8 mouse cellular contexts compared by ENCODE assay signal in the genomic region with DNA sequence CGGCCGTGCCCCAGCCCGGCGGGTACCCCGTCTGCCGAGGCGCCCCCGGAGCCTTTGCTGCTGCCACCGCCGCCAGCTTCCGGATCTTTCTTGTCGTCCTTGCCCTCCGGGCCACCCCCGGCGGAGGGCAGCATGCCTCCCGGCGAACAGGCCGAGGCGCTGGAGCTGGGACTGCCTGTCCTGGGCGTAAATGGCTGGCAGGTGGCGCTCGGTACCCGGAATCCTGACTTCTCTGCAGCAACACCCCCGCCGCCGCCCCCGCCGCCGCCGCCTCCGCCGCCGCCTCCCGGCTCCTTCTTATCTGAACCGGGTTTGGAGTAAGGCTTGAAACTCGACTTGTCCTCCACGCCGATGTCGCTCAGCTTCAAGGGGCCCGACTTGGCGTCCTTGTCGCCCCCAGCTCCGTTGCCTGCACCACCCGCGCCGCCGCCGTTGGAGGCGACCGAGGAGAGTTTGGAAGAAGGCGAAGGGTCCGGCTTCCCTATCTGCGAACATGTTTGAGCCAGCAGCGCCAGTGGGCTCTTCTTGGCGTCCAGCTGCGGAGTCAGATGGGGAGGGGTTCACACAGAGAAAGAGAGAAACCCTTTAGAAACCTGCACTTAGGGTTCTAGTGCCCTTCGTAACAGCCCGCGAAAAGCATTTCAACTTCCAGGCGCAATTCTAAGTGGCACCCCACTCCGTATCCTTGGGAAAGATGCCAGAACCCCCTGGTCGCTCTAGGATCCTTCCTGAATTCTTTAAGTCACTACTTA. TPM values are rescaled to one million over a fixed set of nuclear protein-coding genes. Genes with fewer than 3 reads are reported as not detected.
DNase-seq lines count a peak whose midpoint lies in the region; ATAC-seq lines count a peak whose summit lies in the region.

No protein-coding gene starts in this region.

- H3K27me3 ChIP-seq in embryonic facial prominence, embryonic 15.5 days: no peaks in the 10 kb centered on the region
- H3K27me3 ChIP-seq in heart, embryonic 13.5 days (replicated peaks): peaks cover 56% of the 10 kb centered on the region
- peaks cover 95% of the 10 kb centered on the region for H3K27me3 ChIP-seq in liver, embryonic 11.5 days (replicated peaks; ENCODE audit: control insufficient read depth, insufficient read depth, low read length)
- H3K27me3 ChIP-seq in stomach, embryonic 16.5 days (ENCODE audit: control insufficient read depth, insufficient read depth, low read length): no peaks in the 10 kb centered on the region

- H3K9me3 ChIP-seq in embryonic facial prominence, embryonic 15.5 days (replicated peaks): no peaks in the 10 kb centered on the region
- H3K9me3 ChIP-seq in heart, embryonic 13.5 days: no peaks in the 10 kb centered on the region
- H3K9me3 ChIP-seq in liver, embryonic 11.5 days (ENCODE audit: control insufficient read depth, low read length): no peaks in the 10 kb centered on the region
- no peaks in the 10 kb centered on the region for H3K9me3 ChIP-seq in stomach, embryonic 16.5 days (replicated peaks; ENCODE audit: control insufficient read depth, low read length)

- peak overlapping the region; percentile 98 for H3K27ac ChIP-seq in embryonic facial prominence, embryonic 15.5 days (replicated peaks)
- H3K27ac ChIP-seq in heart, embryonic 13.5 days (replicated peaks): peak overlapping the region; percentile 96
- peak overlapping the region; percentile 85; the same call in 1 of the 2 replicates for H3K27ac ChIP-seq in liver, embryonic 11.5 days (ENCODE audit: low read depth, low read length)
- peak overlapping the region; percentile 99 for H3K27ac ChIP-seq in stomach, embryonic 16.5 days (ENCODE audit: low read length)

- under 1% methylated on average over 59 of the region's 62 CpGs for whole genome bisulfite sequencing in embryonic facial prominence, embryonic 15.5 days
- WGBS in heart, embryonic 13.5 days: 1% methylated on average over 59 of the region's 62 CpGs
- under 1% methylated on average over 60 of the region's 62 CpGs for WGBS in liver, embryonic 11.5 days
- WGBS in stomach, embryonic 16.5 days: under 1% methylated on average over 60 of the region's 62 CpGs

- H3K4me3 ChIP-seq in embryonic facial prominence, embryonic 15.5 days (replicated peaks): peak overlapping the region; percentile 77
- H3K4me3 ChIP-seq in heart, embryonic 13.5 days: peak overlapping the region; percentile 84
- peak overlapping the region; percentile 56 for H3K4me3 ChIP-seq in liver, embryonic 11.5 days (ENCODE audit: low read depth, low read length)
- peak overlapping the region; percentile 98 for H3K4me3 ChIP-seq in stomach, embryonic 16.5 days (replicated peaks; ENCODE audit: low read length)

- H3K4me2 ChIP-seq in embryonic facial prominence, embryonic 15.5 days (replicated peaks): peak overlapping the region; percentile 73
- peak overlapping the region; percentile 95 for H3K4me2 ChIP-seq in heart, embryonic 13.5 days
- peak overlapping the region; percentile 70 for H3K4me2 ChIP-seq in liver, embryonic 11.5 days
- H3K4me2 ChIP-seq in stomach, embryonic 16.5 days (ENCODE audit: low read depth, low read length): peak overlapping the region; percentile 86

- H3K9ac ChIP-seq in embryonic facial prominence, embryonic 15.5 days: peak overlapping the region; percentile 87
- H3K9ac ChIP-seq in heart, embryonic 13.5 days: peak overlapping the region; percentile 91
- peak overlapping the region; percentile 51 for H3K9ac ChIP-seq in liver, embryonic 11.5 days (ENCODE audit: low read depth, low read length)
- H3K9ac ChIP-seq in stomach, embryonic 16.5 days (ENCODE audit: low read length): peak overlapping the region; percentile 99

- H3K4me1 ChIP-seq in embryonic facial prominence, embryonic 15.5 days: peaks cover 34% of the 10 kb centered on the region
- H3K4me1 ChIP-seq in heart, embryonic 13.5 days: peaks cover 67% of the 10 kb centered on the region
- H3K4me1 ChIP-seq in liver, embryonic 11.5 days (replicated peaks; ENCODE audit: control insufficient read depth, insufficient read depth, low read length): peaks cover 16% of the 10 kb centered on the region
- H3K4me1 ChIP-seq in stomach, embryonic 16.5 days (ENCODE audit: control insufficient read depth, insufficient read depth, low read length): peaks cover 12% of the 10 kb centered on the region

- H3K36me3 ChIP-seq in embryonic facial prominence, embryonic 15.5 days: 0 out of 2 replicates have a peak, but pooled peaks cover 5% of the 10 kb centered on the region
- peaks cover 11% of the 10 kb centered on the region for H3K36me3 ChIP-seq in heart, embryonic 13.5 days
- no peaks in the 10 kb centered on the region for H3K36me3 ChIP-seq in liver, embryonic 11.5 days (ENCODE audit: control insufficient read depth, insufficient read depth, low read length)
- H3K36me3 ChIP-seq in stomach, embryonic 16.5 days (ENCODE audit: control insufficient read depth, insufficient read depth, low read length): 0 out of 2 replicates have a peak, but pooled peaks cover 5% of the 10 kb centered on the region

- ATAC-seq in frontal cortex, adult (ENCODE audit: low TSS enrichment): no peak
- ATAC-seq in embryonic facial prominence, embryonic 15.5 days (ENCODE audit: insufficient number of reproducible peaks, low FRiP score, low TSS enrichment, low read depth): no peak
- no peak for ATAC-seq in heart, embryonic 13.5 days (ENCODE audit: extremely low read depth, insufficient number of reproducible peaks, low FRiP score, low TSS enrichment)
- ATAC-seq in liver, embryonic 11.5 days (replicated peaks; ENCODE audit: low FRiP score): no peak
- no peak for ATAC-seq in stomach, embryonic 16.5 days (ENCODE audit: insufficient read depth, low FRiP score)

- peak; percentile 52 to 84 for DNase-seq in frontal cortex, adult 2 months (ENCODE audit: extremely low spot score in 1 of 2, low spot score in 1 of 2)
- peak; percentile 92 for DNase-seq in kidney, postnatal 10 days
- peak; percentile 84 for DNase-seq in liver, embryonic 11.5 days (ENCODE audit: low spot score)
- DNase-seq in monocyte, adult 2 months (ENCODE audit: low read depth in 1 of 2, low spot score in 2 of 2): peak; percentile 48 to 76

RNA-seq across cellular contexts. Expression of a gene that starts 3.2 kb away (rescaled TPM):
- 1.2 and 1.4 TPM in 2 replicates for polyA plus RNA-seq in frontal cortex, adult 2 months (2012; rRNA removed)
- 26.1 and 27.0 TPM in 2 replicates for polyA plus RNA-seq in embryonic facial prominence, embryonic 15.5 days (2015; fragmentation: Nextera tagmentation; extraction: Ambion mirVana)
- polyA plus RNA-seq in heart, embryonic 13.5 days (2015; fragmentation: Nextera tagmentation; extraction: Ambion mirVana): 3.3 and 4.2 TPM in 2 replicates
- 3.1 and 4.1 TPM in 2 replicates for polyA plus RNA-seq in liver, embryonic 11.5 days (2014; fragmentation: Nextera tagmentation; extraction: Ambion mirVana)
- polyA plus RNA-seq in stomach, embryonic 16.5 days (2015; fragmentation: Nextera tagmentation; extraction: Ambion mirVana): 7.1 and 10.1 TPM in 2 replicates

RNA-seq across cellular contexts. Expression of a gene that starts 33.4 kb away (rescaled TPM):
- 0.14 and 0.53 TPM in 2 replicates for polyA plus RNA-seq in frontal cortex, adult 2 months (2012; rRNA removed)
- polyA plus RNA-seq in embryonic facial prominence, embryonic 15.5 days (2015; fragmentation: Nextera tagmentation; extraction: Ambion mirVana): 0.39 and 0.64 TPM in 2 replicates
- 0.43 and 0.60 TPM in 2 replicates for polyA plus RNA-seq in heart, embryonic 13.5 days (2015; fragmentation: Nextera tagmentation; extraction: Ambion mirVana)
- 0.30 and 0.53 TPM in 2 replicates for polyA plus RNA-seq in liver, embryonic 11.5 days (2014; fragmentation: Nextera tagmentation; extraction: Ambion mirVana)
- polyA plus RNA-seq in stomach, embryonic 16.5 days (2015; fragmentation: Nextera tagmentation; extraction: Ambion mirVana): 0.86 and 0.94 TPM in 2 replicates
